Comparison of ENCODE assay signal across 9 mouse cellular contexts in genomic region chr7:141024865-141025838, GRCm38 (mm10). TPM values are rescaled to one million over a fixed set of nuclear protein-coding genes. Genes with fewer than 3 reads are reported as not detected.
A peak's percentile ranks its signal among the peaks of the same experiment; 100 is the strongest.
DNase-seq lines count a peak whose midpoint lies in the region; ATAC-seq and TF ChIP-seq lines count a peak whose summit lies in the region.
"Had no signal": no experiment of that assay in that cellular context is flagged by ENCODE, and none has a peak within 500 bp of the region (broad histone marks: within the 10 kb centered on the region; RNA-seq: fewer than 3 reads in every experiment).

No protein-coding gene starts in this region.

- ATAC-seq in kidney, postnatal 0 days (replicated peaks; ENCODE audit: low FRiP score, low read depth), result no peak
- peak; percentile 70 for ATAC-seq in hindbrain, embryonic 14.5 days (ENCODE audit: low FRiP score)
- peak; percentile 77 for ATAC-seq in neural tube, embryonic 13.5 days (ENCODE audit: low read depth)

- 52% methylated on average over 6 of the region's 6 CpGs for WGBS in kidney, postnatal 0 days
- 12% methylated on average over 6 of the region's 6 CpGs for WGBS in hindbrain, embryonic 14.5 days
- 16% methylated on average over 6 of the region's 6 CpGs for WGBS in neural tube, embryonic 13.5 days

- H3K4me3 ChIP-seq in kidney, postnatal 0 days (replicated peaks; ENCODE audit: low read depth, low read length), result no peak overlapping the region
- no peak overlapping the region for H3K4me3 ChIP-seq in brown adipose tissue, adult 24 weeks (ENCODE audit: insufficient read depth, low read depth, low read length)
- H3K4me3 ChIP-seq in hindbrain, embryonic 14.5 days (replicated peaks; ENCODE audit: low read length), result no peak overlapping the region
- H3K4me3 ChIP-seq in neural tube, embryonic 13.5 days, result no peak overlapping the region
- H3K4me3 ChIP-seq: heart, embryonic 13.5 days had no signal

- no peaks in the 10 kb centered on the region for H3K4me1 ChIP-seq in kidney, postnatal 0 days (replicated peaks; ENCODE audit: insufficient read depth, low read length)
- peaks cover 2% of the 10 kb centered on the region; the same call in 1 of the 2 replicates for H3K4me1 ChIP-seq in brown adipose tissue, adult 24 weeks (ENCODE audit: control insufficient read depth, insufficient read depth, insufficient read length, low read length)
- H3K4me1 ChIP-seq in hindbrain, embryonic 14.5 days (replicated peaks; ENCODE audit: control insufficient read depth, insufficient read depth, low read length), result peaks cover 7% of the 10 kb centered on the region; the same call in 1 of the 2 replicates
- H3K4me1 ChIP-seq in neural tube, embryonic 13.5 days (replicated peaks), result peaks cover 19% of the 10 kb centered on the region; the same call in 1 of the 2 replicates
- H3K4me1 ChIP-seq: heart, embryonic 13.5 days had no signal

- H3K4me2 ChIP-seq in kidney, postnatal 0 days (ENCODE audit: low read length), result no peak overlapping the region
- H3K4me2 ChIP-seq in hindbrain, embryonic 14.5 days (replicated peaks), result 0 out of 2 replicates have a peak overlapping the region, but pooled peaks have one; percentile 5
- H3K4me2 ChIP-seq in neural tube, embryonic 13.5 days, result 0 out of 2 replicates have a peak overlapping the region, but pooled peaks have one; percentile 3
- H3K4me2 ChIP-seq: heart, embryonic 13.5 days had no signal

- no peaks in the 10 kb centered on the region for H3K27me3 ChIP-seq in kidney, postnatal 0 days (ENCODE audit: insufficient read depth, low read length)
- H3K27me3 ChIP-seq in hindbrain, embryonic 14.5 days (ENCODE audit: control insufficient read depth, insufficient read depth, low read length), result no peaks in the 10 kb centered on the region
- no peaks in the 10 kb centered on the region for H3K27me3 ChIP-seq in neural tube, embryonic 13.5 days
- H3K27me3 ChIP-seq: heart, embryonic 13.5 days had no signal

- H3K36me3 ChIP-seq in kidney, postnatal 0 days (ENCODE audit: insufficient read depth, low read length), result no peaks in the 10 kb centered on the region
- H3K36me3 ChIP-seq in hindbrain, embryonic 14.5 days (replicated peaks; ENCODE audit: control insufficient read depth, insufficient read depth), result no peaks in the 10 kb centered on the region
- no peaks in the 10 kb centered on the region for H3K36me3 ChIP-seq in neural tube, embryonic 13.5 days
- H3K36me3 ChIP-seq: heart, embryonic 13.5 days had no signal

- TF ChIP-seq CTCF in kidney, postnatal 0 days (IDR thresholded peaks at IDR 0.05; ENCODE audit: low read depth), result no peak

- intact Hi-C loops in left cerebral cortex, postnatal 36 days (cut with DNase I), result no loop called here

- H3K27ac ChIP-seq in kidney, postnatal 0 days, result peak overlapping the region; percentile 55; the same call in 1 of the 2 replicates
- peak overlapping the region; percentile 76 for H3K27ac ChIP-seq in brown adipose tissue, adult 24 weeks (replicated peaks; ENCODE audit: low read depth, low read length)
- H3K27ac ChIP-seq in hindbrain, embryonic 14.5 days, result peak overlapping the region; percentile 68
- peak overlapping the region; percentile 85 for H3K27ac ChIP-seq in neural tube, embryonic 13.5 days (replicated peaks)
- H3K27ac ChIP-seq: heart, embryonic 13.5 days had no signal

- no peak overlapping the region for H3K9ac ChIP-seq in kidney, postnatal 0 days (ENCODE audit: low read depth, low read length)
- no peak overlapping the region for H3K9ac ChIP-seq in hindbrain, embryonic 14.5 days
- H3K9ac ChIP-seq in neural tube, embryonic 13.5 days, result no peak overlapping the region
- H3K9ac ChIP-seq: heart, embryonic 13.5 days had no signal

- peak; percentile 34 for DNase-seq in kidney, postnatal 0 days (ENCODE audit: low spot score)
- DNase-seq in kidney, postnatal 14 days, result no peak
- DNase-seq in hindbrain, embryonic 14.5 days (ENCODE audit: low spot score), result peak; percentile 43
- DNase-seq in cerebellum, postnatal 4 days (ENCODE audit: low spot score in 2 of 2), result no peak
- no peak for DNase-seq in adrenal gland, adult (ENCODE audit: inconsistent age in 2 of 2, low spot score in 1 of 2)
- no peak for DNase-seq in left cerebral cortex, postnatal 36 days (ENCODE audit: low spot score in 2 of 2)

- H3K9me3 ChIP-seq in kidney, postnatal 0 days (replicated peaks; ENCODE audit: low read length), result no peaks in the 10 kb centered on the region
- H3K9me3 ChIP-seq in hindbrain, embryonic 14.5 days (ENCODE audit: control insufficient read depth, low read length), result no peaks in the 10 kb centered on the region
- no peaks in the 10 kb centered on the region for H3K9me3 ChIP-seq in neural tube, embryonic 13.5 days
- H3K9me3 ChIP-seq: heart, embryonic 13.5 days had no signal

RNA-seq across cellular contexts. Expression of gene Gm17387, which starts 3.8 kb away (rescaled TPM):
- polyA plus RNA-seq in kidney, postnatal 0 days (2015; fragmentation: Nextera tagmentation; extraction: Ambion mirVana), result not detected in 2 replicates
- not detected in 2 replicates for polyA plus RNA-seq in brown adipose tissue, adult 24 weeks (2012; ENCODE audit: insufficient read depth, insufficient read length, missing spikeins)
- not detected in 2 replicates for polyA plus RNA-seq in hindbrain, embryonic 14.5 days (2014; fragmentation: Nextera tagmentation; extraction: Ambion mirVana)
- polyA plus RNA-seq in neural tube, embryonic 13.5 days (2015; fragmentation: Nextera tagmentation; extraction: Ambion mirVana), result not detected in 2 replicates
- not detected for total RNA-seq in left cerebral cortex, postnatal 36 days (2021)
- polyA plus RNA-seq: heart, embryonic 13.5 days had no signal

RNA-seq across cellular contexts. Expression of gene Ifitm6, which starts 7.4 kb away (rescaled TPM):
- 1.1 and 1.5 TPM in 2 replicates for polyA plus RNA-seq in kidney, postnatal 0 days (2015; fragmentation: Nextera tagmentation; extraction: Ambion mirVana)
- 2.1 TPM in 1 of 2 replicates, not detected in the other for polyA plus RNA-seq in brown adipose tissue, adult 24 weeks (2012; ENCODE audit: insufficient read depth, insufficient read length, missing spikeins)
- 0.95 and 1.1 TPM in 2 replicates for polyA plus RNA-seq in hindbrain, embryonic 14.5 days (2014; fragmentation: Nextera tagmentation; extraction: Ambion mirVana)
- 0.63 and 0.81 TPM in 2 replicates for polyA plus RNA-seq in neural tube, embryonic 13.5 days (2015; fragmentation: Nextera tagmentation; extraction: Ambion mirVana)
- total RNA-seq in left cerebral cortex, postnatal 36 days (2021), result not detected

RNA-seq across cellular contexts. Expression of gene Ifitm3, which starts 14.6 kb away (rescaled TPM):
- 515 and 606 TPM in 2 replicates for polyA plus RNA-seq in kidney, postnatal 0 days (2015; fragmentation: Nextera tagmentation; extraction: Ambion mirVana)
- polyA plus RNA-seq in brown adipose tissue, adult 24 weeks (2012; ENCODE audit: insufficient read depth, insufficient read length, missing spikeins), result 117 and 134 TPM in 2 replicates
- 28.3 and 45.1 TPM in 2 replicates for polyA plus RNA-seq in hindbrain, embryonic 14.5 days (2014; fragmentation: Nextera tagmentation; extraction: Ambion mirVana)
- polyA plus RNA-seq in neural tube, embryonic 13.5 days (2015; fragmentation: Nextera tagmentation; extraction: Ambion mirVana), result 35.9 and 40.0 TPM in 2 replicates
- total RNA-seq in left cerebral cortex, postnatal 36 days (2021), result 10 to 100 TPM in 1 of 2 experiments, 1 to 10 TPM in 1; 9.6 to 14.3 TPM

RNA-seq across cellular contexts. Expression of gene B4galnt4, which starts 35.8 kb away (rescaled TPM):
- polyA plus RNA-seq in kidney, postnatal 0 days (2015; fragmentation: Nextera tagmentation; extraction: Ambion mirVana), result 6.4 and 7.4 TPM in 2 replicates
- not detected in 2 replicates for polyA plus RNA-seq in brown adipose tissue, adult 24 weeks (2012; ENCODE audit: insufficient read depth, insufficient read length, missing spikeins)
- polyA plus RNA-seq in hindbrain, embryonic 14.5 days (2014; fragmentation: Nextera tagmentation; extraction: Ambion mirVana), result 38.4 and 41.5 TPM in 2 replicates
- polyA plus RNA-seq in neural tube, embryonic 13.5 days (2015; fragmentation: Nextera tagmentation; extraction: Ambion mirVana), result 39.2 and 41.0 TPM in 2 replicates
- total RNA-seq in left cerebral cortex, postnatal 36 days (2021), result 10 to 100 TPM; 84.4 to 86.3 TPM

RNA-seq across cellular contexts. Expression of gene Pkp3, which starts 52.9 kb away (rescaled TPM):
- polyA plus RNA-seq in kidney, postnatal 0 days (2015; fragmentation: Nextera tagmentation; extraction: Ambion mirVana), result 11.1 and 13.4 TPM in 2 replicates
- polyA plus RNA-seq in brown adipose tissue, adult 24 weeks (2012; ENCODE audit: insufficient read depth, insufficient read length, missing spikeins), result 1.6 TPM in 1 of 2 replicates, not detected in the other
- polyA plus RNA-seq in hindbrain, embryonic 14.5 days (2014; fragmentation: Nextera tagmentation; extraction: Ambion mirVana), result not detected in 2 replicates
- polyA plus RNA-seq in neural tube, embryonic 13.5 days (2015; fragmentation: Nextera tagmentation; extraction: Ambion mirVana), result 0.38 and 1.2 TPM in 2 replicates
- total RNA-seq in left cerebral cortex, postnatal 36 days (2021), result not detected

Comparison
In these comparisons a context has a peak if more than half of its experiments do, and no peak if none do; other contexts are left out.
1. DNase-seq: peak in kidney, postnatal 0 days (single experiment) and hindbrain, embryonic 14.5 days (single experiment); none in kidney, postnatal 14 days (single experiment), cerebellum, postnatal 4 days (0 of 2), adrenal gland, adult (0 of 2) and left cerebral cortex, postnatal 36 days (0 of 2).
2. Peak in every context shown above with its lines, with median percentiles within 50 percentile points of each other: H3K27ac ChIP-seq.